Mouse (Mus musculus): ENCODE measurements around the gene Lztr1. TPM values are rescaled to one million over a fixed set of nuclear protein-coding genes. Genes with fewer than 3 reads are reported as not detected.

The Lztr1 gene
- polyA plus RNA-seq, 1 experiment from 2014 or later, result 47.4 TPM

DNA sequence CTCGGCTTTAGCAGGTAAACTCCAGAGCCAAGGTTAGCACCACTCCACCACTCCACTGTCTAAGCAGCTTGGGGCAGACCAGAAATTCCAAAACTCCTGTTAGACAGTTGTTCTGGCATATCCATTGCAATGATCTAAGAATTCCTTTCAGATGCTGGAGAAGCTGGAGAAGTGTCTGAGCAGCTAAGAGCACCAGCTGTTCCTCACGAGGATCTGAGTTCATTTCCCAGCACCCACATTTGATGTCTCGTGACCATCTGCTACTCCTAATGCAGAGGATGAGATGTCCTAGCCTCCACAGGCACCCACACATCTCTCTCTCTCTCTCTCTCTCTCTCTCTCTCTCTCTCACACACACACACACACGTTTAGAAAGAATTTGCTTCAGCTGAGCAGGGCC is 48.4 kb downstream of the Lztr1 start:
- no peaks in the 10 kb centered on the region for H3K27me3 ChIP-seq (ENCODE audit: control insufficient read depth, insufficient read depth, low read length)
- H3K9me3 ChIP-seq (replicated peaks; ENCODE audit: control insufficient read depth, low read length), result no peaks in the 10 kb centered on the region
- no peak for ATAC-seq (replicated peaks; ENCODE audit: insufficient number of reproducible peaks, low FRiP score, low TSS enrichment)
- no peak overlapping the region for H3K9ac ChIP-seq (ENCODE audit: low read depth, low read length)
- no peak overlapping the region for H3K4me2 ChIP-seq
- peaks cover 49% of the 10 kb centered on the region for H3K4me1 ChIP-seq (ENCODE audit: control insufficient read depth, insufficient read depth, low read length)
- H3K27ac ChIP-seq (ENCODE audit: low read depth, low read length), result no peak overlapping the region
- WGBS (ENCODE audit: insufficient replicate concordance), result 48% methylated on average over 4 of the region's 4 CpGs
- no peak overlapping the region for H3K4me3 ChIP-seq (ENCODE audit: low read depth, low read length)
- no peaks in the 10 kb centered on the region for H3K36me3 ChIP-seq (ENCODE audit: control insufficient read depth, insufficient read depth, low read length)

DNA sequence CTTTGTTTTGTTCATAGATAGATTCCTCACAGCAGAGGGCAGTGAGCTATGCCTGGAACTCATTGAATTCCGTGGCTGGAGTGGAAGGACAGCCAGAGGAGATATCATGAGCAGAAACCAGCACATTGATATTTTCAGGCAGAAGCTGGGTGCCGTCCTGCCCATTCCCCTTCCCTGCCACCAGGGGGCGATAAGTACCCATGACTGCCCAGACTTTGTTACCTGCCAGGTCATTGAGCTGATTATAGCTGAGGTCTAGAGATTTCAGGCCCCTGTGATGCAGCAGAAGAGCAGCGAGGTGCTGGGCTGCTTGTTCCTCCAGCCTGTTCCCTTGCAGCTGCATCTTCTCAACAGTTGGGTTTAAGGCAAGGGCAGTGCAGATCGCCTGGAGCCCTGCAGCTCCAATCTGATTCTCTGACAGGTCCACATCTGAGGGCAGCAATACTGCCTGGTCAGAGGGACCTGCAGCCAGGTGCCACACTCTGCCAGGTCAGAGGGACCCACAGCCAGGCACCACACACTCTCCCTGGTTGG is 49.5 kb downstream of the Lztr1 start:
- no peak for ATAC-seq (replicated peaks; ENCODE audit: insufficient number of reproducible peaks, low FRiP score, low TSS enrichment)
- Histone ChIP-seq H3K36me3 (ENCODE audit: control insufficient read depth, insufficient read depth, low read length) (no peaks in the 10 kb centered on the region), H3K4me1 (ENCODE audit: control insufficient read depth, insufficient read depth, low read length) (peaks cover 53% of the 10 kb centered on the region), H3K9ac (ENCODE audit: low read depth, low read length) (no peak overlapping the region), H3K27ac (ENCODE audit: low read depth, low read length) (no peak overlapping the region), H3K4me3 (ENCODE audit: low read depth, low read length) (no peak overlapping the region), H3K4me2 (peak overlapping the region; percentile 55), H3K9me3 (replicated peaks; ENCODE audit: control insufficient read depth, low read length) (no peaks in the 10 kb centered on the region), H3K27me3 (ENCODE audit: control insufficient read depth, insufficient read depth, low read length) (no peaks in the 10 kb centered on the region)
- WGBS (ENCODE audit: insufficient replicate concordance), result 2% methylated on average over 5 of the region's 5 CpGs

DNA sequence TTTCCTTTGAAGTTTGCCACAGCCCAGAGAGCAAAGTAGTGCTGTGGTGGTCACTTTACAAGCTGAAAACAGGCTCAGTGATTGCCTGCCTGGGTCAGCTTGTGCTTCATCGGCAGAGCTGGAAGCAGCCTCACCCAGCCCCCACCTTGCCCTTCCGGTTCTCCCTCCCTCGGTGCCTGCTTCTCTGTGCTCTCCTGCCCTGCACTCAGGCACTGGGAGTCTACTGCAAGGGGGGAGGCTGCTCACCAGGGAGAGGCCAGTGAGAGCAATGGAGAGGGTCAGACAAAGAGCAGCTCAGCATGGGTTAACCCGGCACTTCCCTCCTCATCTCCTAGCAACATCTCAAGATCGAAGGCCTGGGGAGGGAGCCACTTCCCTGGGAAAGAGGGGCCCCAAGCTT is 50.3 kb downstream of the Lztr1 start:
- WGBS (ENCODE audit: insufficient replicate concordance), result 3% methylated on average over 5 of the region's 5 CpGs
- Histone ChIP-seq H3K4me2 (peak overlapping the region; percentile 55), H3K4me3 (ENCODE audit: low read depth, low read length) (peak overlapping the region; percentile 15; the same call in 1 of the 2 replicates), H3K9ac (ENCODE audit: low read depth, low read length) (peak overlapping the region; percentile 60), H3K4me1 (ENCODE audit: control insufficient read depth, insufficient read depth, low read length) (peaks cover 48% of the 10 kb centered on the region), H3K27ac (ENCODE audit: low read depth, low read length) (peak overlapping the region; percentile 35; the same call in 1 of the 2 replicates), H3K9me3 (replicated peaks; ENCODE audit: control insufficient read depth, low read length) (no peaks in the 10 kb centered on the region), H3K36me3 (ENCODE audit: control insufficient read depth, insufficient read depth, low read length) (no peaks in the 10 kb centered on the region), H3K27me3 (ENCODE audit: control insufficient read depth, insufficient read depth, low read length) (no peaks in the 10 kb centered on the region)
- no peak for ATAC-seq (replicated peaks; ENCODE audit: insufficient number of reproducible peaks, low FRiP score, low TSS enrichment)

DNA sequence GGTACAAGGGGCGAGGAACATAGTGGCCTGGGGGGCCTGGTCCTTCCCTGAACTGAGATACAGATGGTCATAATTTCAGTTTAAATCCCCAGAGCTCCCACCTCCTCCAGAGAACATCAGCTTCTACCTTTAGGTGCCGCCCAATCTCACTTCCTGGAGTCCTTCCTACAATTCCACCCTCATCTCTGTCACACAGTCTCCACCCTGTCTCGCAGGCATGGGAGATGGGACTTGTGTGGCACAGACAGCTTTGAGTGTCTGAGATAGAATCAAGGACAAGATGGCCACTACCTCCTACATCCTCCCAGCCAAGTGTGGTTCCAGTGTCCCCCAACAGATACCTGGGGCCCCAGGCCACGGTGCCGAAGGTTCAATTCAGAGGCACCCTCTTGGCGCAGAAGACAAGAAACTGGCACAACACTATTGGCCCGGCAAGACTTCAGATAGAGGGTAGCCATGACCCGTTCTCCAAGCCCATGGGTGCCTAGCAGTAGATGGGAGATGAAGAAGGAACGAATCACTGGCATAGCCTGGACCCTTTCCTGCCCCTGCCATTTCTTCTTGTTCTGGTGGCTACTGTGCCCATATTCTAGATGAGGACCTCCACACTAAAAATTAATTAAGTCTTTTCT is 51.0 kb downstream of the Lztr1 start:
- H3K4me3 ChIP-seq (ENCODE audit: low read depth, low read length), result no peak overlapping the region
- 58% methylated on average over 9 of the region's 9 CpGs for WGBS (ENCODE audit: insufficient replicate concordance)
- no peak overlapping the region for H3K27ac ChIP-seq (ENCODE audit: low read depth, low read length)
- ATAC-seq (replicated peaks; ENCODE audit: insufficient number of reproducible peaks, low FRiP score, low TSS enrichment), result no peak
- no peaks in the 10 kb centered on the region for H3K36me3 ChIP-seq (ENCODE audit: control insufficient read depth, insufficient read depth, low read length)
- H3K9me3 ChIP-seq (replicated peaks; ENCODE audit: control insufficient read depth, low read length), result no peaks in the 10 kb centered on the region
- no peaks in the 10 kb centered on the region for H3K27me3 ChIP-seq (ENCODE audit: control insufficient read depth, insufficient read depth, low read length)
- peaks cover 43% of the 10 kb centered on the region for H3K4me1 ChIP-seq (ENCODE audit: control insufficient read depth, insufficient read depth, low read length)
- peak overlapping the region; percentile 55 for H3K4me2 ChIP-seq
- peak overlapping the region; percentile 60 for H3K9ac ChIP-seq (ENCODE audit: low read depth, low read length)

DNA sequence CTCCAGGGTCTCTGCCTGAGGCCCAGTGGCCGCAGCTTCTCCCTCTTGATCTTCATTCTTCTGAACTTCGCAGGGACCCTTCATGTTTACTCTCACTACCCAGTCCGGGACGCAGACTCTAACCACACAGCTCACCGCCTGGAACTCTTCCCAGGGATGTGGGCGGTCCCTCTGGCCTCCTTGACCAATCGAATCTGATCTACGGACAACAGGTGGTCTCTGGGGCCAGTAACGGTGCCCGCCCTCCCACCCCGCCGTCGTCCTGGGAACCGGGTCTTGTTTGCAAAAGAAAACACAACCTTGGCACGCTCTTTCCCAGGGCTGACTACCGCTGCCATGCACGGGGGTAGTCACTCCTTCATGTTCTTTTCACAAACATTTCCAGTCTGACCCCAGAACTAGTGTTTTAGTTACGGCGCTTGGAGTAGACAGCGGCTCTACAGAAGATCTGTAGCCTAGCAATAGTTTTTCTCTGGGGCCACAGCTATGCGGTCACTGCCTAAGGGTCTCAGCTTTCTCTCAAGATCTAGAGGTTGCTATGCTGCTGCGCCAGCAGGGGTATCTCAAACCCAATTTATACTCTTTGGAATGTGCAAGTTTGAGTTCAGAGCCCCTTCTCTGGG is 52.8 kb downstream of the Lztr1 start, which contains the start of gene Lrrc74b:
TSS of gene Lrrc74b (minus strand) at position 120 of the 623 bp plus-strand sequence.
- Histone ChIP-seq H3K36me3 (ENCODE audit: control insufficient read depth, insufficient read depth, low read length) (no peaks in the 10 kb centered on the region), H3K9me3 (replicated peaks; ENCODE audit: control insufficient read depth, low read length) (no peaks in the 10 kb centered on the region), H3K9ac (ENCODE audit: low read depth, low read length) (peak within 1 kb of the TSS; percentile 67), H3K4me2 (peak within 1 kb of the TSS; percentile 78), H3K4me3 (ENCODE audit: low read depth, low read length) (peak within 1 kb of the TSS; percentile 38), H3K4me1 (ENCODE audit: control insufficient read depth, insufficient read depth, low read length) (peaks cover 33% of the 10 kb centered on the region), H3K27me3 (ENCODE audit: control insufficient read depth, insufficient read depth, low read length) (no peaks in the 10 kb centered on the region), H3K27ac (ENCODE audit: low read depth, low read length) (peak within 1 kb of the TSS; percentile 57)
- peak; percentile 72 for ATAC-seq (replicated peaks; ENCODE audit: insufficient number of reproducible peaks, low FRiP score, low TSS enrichment)
- WGBS (ENCODE audit: insufficient replicate concordance), result 2% methylated on average over 22 of the region's 22 CpGs

DNA sequence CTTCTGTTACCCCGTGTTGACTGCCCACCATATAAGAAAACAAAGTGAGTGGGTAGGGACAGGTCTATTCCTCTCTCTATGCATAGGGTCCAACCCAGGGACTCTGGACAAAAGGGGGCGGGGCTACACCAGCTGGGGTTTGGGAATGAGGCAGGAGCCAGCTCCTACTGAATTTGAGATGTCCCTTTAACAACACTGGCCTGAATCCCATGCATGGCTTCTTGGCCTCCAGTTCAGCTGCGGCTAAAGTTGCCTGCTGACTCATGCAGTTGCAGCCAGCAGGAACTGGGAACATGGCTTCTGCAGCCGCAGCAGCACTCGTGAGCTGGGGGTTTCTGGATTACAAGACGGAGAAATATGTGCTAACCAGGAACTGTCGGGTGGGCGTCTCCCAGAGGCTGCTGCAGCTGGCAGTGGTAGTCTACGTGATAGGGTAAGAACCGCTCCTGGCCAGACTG is 53.3 kb downstream of the Lztr1 start, which contains the start of gene P2rx6:
TSS of gene P2rx6 (plus strand) at position 135 of the 458 bp plus-strand sequence.
- Histone ChIP-seq H3K36me3 (ENCODE audit: control insufficient read depth, insufficient read depth, low read length) (no peaks in the 10 kb centered on the region), H3K9me3 (replicated peaks; ENCODE audit: control insufficient read depth, low read length) (no peaks in the 10 kb centered on the region), H3K9ac (ENCODE audit: low read depth, low read length) (peak within 1 kb of the TSS; percentile 67), H3K4me1 (ENCODE audit: control insufficient read depth, insufficient read depth, low read length) (peaks cover 33% of the 10 kb centered on the region), H3K27ac (ENCODE audit: low read depth, low read length) (peak within 1 kb of the TSS; percentile 57), H3K4me3 (ENCODE audit: low read depth, low read length) (peak within 1 kb of the TSS; percentile 38), H3K4me2 (peak within 1 kb of the TSS; percentile 78), H3K27me3 (ENCODE audit: control insufficient read depth, insufficient read depth, low read length) (no peaks in the 10 kb centered on the region)
- ATAC-seq (replicated peaks; ENCODE audit: insufficient number of reproducible peaks, low FRiP score, low TSS enrichment), result 0 out of 2 replicates have a peak, but pooled peaks have one; percentile 29
- WGBS (ENCODE audit: insufficient replicate concordance), result 2% methylated on average over 10 of the region's 10 CpGs

DNA sequence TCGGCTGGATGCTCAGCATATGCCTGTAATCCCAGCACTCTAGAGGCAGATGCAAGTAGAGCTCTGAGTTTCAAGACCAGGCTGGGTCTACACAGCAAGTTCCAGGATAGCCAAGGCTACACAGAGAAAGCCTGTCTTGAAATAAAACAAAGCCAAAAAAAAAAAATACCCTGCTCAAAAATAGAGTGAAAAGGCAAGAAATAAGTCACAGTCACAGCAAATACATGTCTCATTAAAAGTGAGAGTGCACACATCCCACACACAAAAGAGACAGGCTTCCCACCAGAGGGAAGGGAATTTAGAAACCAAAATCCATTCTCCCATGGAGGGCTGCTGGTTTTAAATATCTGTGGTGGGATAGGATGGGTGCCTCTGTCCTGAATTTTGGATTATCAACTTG is 55.1 kb downstream of the Lztr1 start:
- H3K36me3 ChIP-seq (ENCODE audit: control insufficient read depth, insufficient read depth, low read length), result no peaks in the 10 kb centered on the region
- H3K4me2 ChIP-seq, result no peak overlapping the region
- WGBS (ENCODE audit: insufficient replicate concordance), result 25% methylated on average over 1 of the region's 1 CpGs
- no peak overlapping the region for H3K4me3 ChIP-seq (ENCODE audit: low read depth, low read length)
- peaks cover 27% of the 10 kb centered on the region for H3K4me1 ChIP-seq (ENCODE audit: control insufficient read depth, insufficient read depth, low read length)
- no peaks in the 10 kb centered on the region for H3K9me3 ChIP-seq (replicated peaks; ENCODE audit: control insufficient read depth, low read length)
- no peak for ATAC-seq (replicated peaks; ENCODE audit: insufficient number of reproducible peaks, low FRiP score, low TSS enrichment)
- no peak overlapping the region for H3K9ac ChIP-seq (ENCODE audit: low read depth, low read length)
- H3K27me3 ChIP-seq (ENCODE audit: control insufficient read depth, insufficient read depth, low read length), result 0 out of 2 replicates have a peak, but pooled peaks cover 4% of the 10 kb centered on the region
- H3K27ac ChIP-seq (ENCODE audit: low read depth, low read length), result no peak overlapping the region

DNA sequence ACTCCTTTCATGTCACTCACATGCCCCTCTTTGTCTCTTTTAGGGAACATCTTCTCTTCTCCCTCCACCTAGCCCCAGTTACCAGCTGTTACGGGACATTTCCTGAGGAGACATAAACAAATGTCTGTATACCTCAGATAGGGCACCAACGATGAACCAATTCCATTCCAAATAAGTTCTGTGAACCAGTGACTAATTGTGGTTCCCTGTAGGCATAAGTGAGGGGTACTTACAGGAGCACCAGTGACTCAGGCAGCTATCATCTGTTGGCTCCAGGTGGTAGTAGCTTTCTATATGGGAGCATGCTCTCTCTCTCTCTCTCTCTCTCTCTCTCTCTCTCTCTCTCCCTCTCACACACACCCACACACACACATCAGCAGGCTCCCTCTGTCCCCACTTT is 55.7 kb downstream of the Lztr1 start:
- no peak overlapping the region for H3K9ac ChIP-seq (ENCODE audit: low read depth, low read length)
- H3K4me1 ChIP-seq (ENCODE audit: control insufficient read depth, insufficient read depth, low read length), result peaks cover 20% of the 10 kb centered on the region
- no peak for ATAC-seq (replicated peaks; ENCODE audit: insufficient number of reproducible peaks, low FRiP score, low TSS enrichment)
- H3K9me3 ChIP-seq (replicated peaks; ENCODE audit: control insufficient read depth, low read length), result no peaks in the 10 kb centered on the region
- no peak overlapping the region for H3K4me2 ChIP-seq
- 63% methylated on average over 2 of the region's 2 CpGs for WGBS (ENCODE audit: insufficient replicate concordance)
- H3K4me3 ChIP-seq (ENCODE audit: low read depth, low read length), result no peak overlapping the region
- no peaks in the 10 kb centered on the region for H3K36me3 ChIP-seq (ENCODE audit: control insufficient read depth, insufficient read depth, low read length)
- H3K27me3 ChIP-seq (ENCODE audit: control insufficient read depth, insufficient read depth, low read length), result 0 out of 2 replicates have a peak, but pooled peaks cover 4% of the 10 kb centered on the region
- no peak overlapping the region for H3K27ac ChIP-seq (ENCODE audit: low read depth, low read length)

All from heart, embryonic 11.5 days (tissue).